Mouse (Mus musculus) erythroblast, embryonic 14.5 days (primary cell): ENCODE measurements around the gene Pth.

Experiments
- GATA1 ChIP-seq: IDR thresholded peaks from 2 replicates; pipeline ENCODE4 v1.6.1; 2012; ENCODE audit warnings: low read length, inconsistent platforms, mixed read lengths
- TAL1 ChIP-seq: IDR thresholded peaks from 3 replicates; pipeline ENCODE4 v1.6.1; 2012; ENCODE audit warnings: low read length, inconsistent platforms, mixed read lengths

GRCm38 (mm10) chr7:113369620-113370340 is 18.6 kb downstream of the Pth start:
- no peak for TF ChIP-seq TAL1
- TF ChIP-seq GATA1, result no peak
